Mouse (Mus musculus) cerebellum, adult 2 months (tissue): Measurements from ENCODE around the gene Ciao2a. TPM values are rescaled to one million over a fixed set of nuclear protein-coding genes. Genes with fewer than 3 reads are reported as not detected.

Experiments
- DNase-seq, 2 experiments: peaks; one replicate each; pipeline ENCODE4 v3.0.0; 2021
- H3K27ac ChIP-seq: fragments of 200-500 bp; 2 replicates; pipeline ENCODE4 v1.5.1; 2012; ENCODE audit warnings: low read length, control low read depth, inconsistent platforms; ENCODE audit not compliant: insufficient read depth
- H3K27me3 ChIP-seq: fragments of 200-500 bp; 2 replicates; pipeline ENCODE4 v1.6.1; 2012; ENCODE audit warnings: inconsistent platforms, mild to moderate bottlenecking, low read length, moderate library complexity; ENCODE audit not compliant: control insufficient read depth, insufficient read depth
- H3K4me1 ChIP-seq: fragments of 200-500 bp; 2 replicates; pipeline ENCODE4 v1.6.1; 2011; ENCODE audit warnings: low read length; ENCODE audit not compliant: control insufficient read depth, insufficient read depth
- H3K4me3 ChIP-seq: fragments of 200-500 bp; replicated peaks from 2 replicates; pipeline ENCODE3; 2011; ENCODE audit warnings: mild to moderate bottlenecking, low read depth, low read length, control low read depth; ENCODE audit not compliant: insufficient read depth
- CTCF ChIP-seq: fragments of 200-500 bp; IDR thresholded peaks from 2 replicates; pipeline ENCODE4 v1.5.1; 2011; ENCODE audit warnings: low read depth, mild to moderate bottlenecking, control low read depth, low read length, moderate library complexity, borderline replicate concordance; ENCODE audit not compliant: insufficient read depth
- POLR2A ChIP-seq: fragments of 200-500 bp; IDR thresholded peaks from 2 replicates; pipeline ENCODE4 v1.6.1; 2011; ENCODE audit warnings: low read length, control low read depth, borderline replicate concordance; ENCODE audit not compliant: insufficient read depth
- WGBS: fragments of 180-500 bp; shearing (Covaris S2); methylation state at CpG from one replicate; pipeline ENCODE4 v1.1.7; 2018; 5-methylcytosine and 5-hydroxymethylcytosine counted together
- polyA plus RNA-seq: library from polyadenylated mRNA; depleted of rRNA; stranded (reverse); fragments of >200 nt; gene quantifications from 2 replicates; pipeline ENCODE4 v1.2.3, GENCODE M21; 2012

The Ciao2a gene
- polyA plus RNA-seq, 1 experiment, result 25.9 TPM

GRCm38 (mm10) chr9:66170506-66170905 is 44.1 kb downstream of the Ciao2a start:
- 56% methylated on average over 5 of the region's 5 CpGs for WGBS
- DNase-seq, result no peak
- no peak for TF ChIP-seq POLR2A
- Histone ChIP-seq H3K4me3 (no peak overlapping the region), H3K27me3 (no peaks in the 10 kb centered on the region), H3K4me1 (no peaks in the 10 kb centered on the region), H3K27ac (no peak overlapping the region)

GRCm38 (mm10) chr9:66171275-66171921 is 45.0 kb downstream of the Ciao2a start:
- DNase-seq, result no peak
- WGBS, result 73% methylated on average over 12 of the region's 12 CpGs
- no peaks in the 10 kb centered on the region for H3K4me1 ChIP-seq
- H3K27me3 ChIP-seq, result no peaks in the 10 kb centered on the region
- no peak for TF ChIP-seq CTCF
- TF ChIP-seq POLR2A, result no peak
- no peak overlapping the region for H3K27ac ChIP-seq
- no peak overlapping the region for H3K4me3 ChIP-seq

- DNase-seq, result no peak
Observed at GRCm38 (mm10) chr9:66173316-66173855, 47.0 kb downstream of the Ciao2a start.

GRCm38 (mm10) chr9:66174985-66175384 is 48.6 kb downstream of the Ciao2a start:
- WGBS, result 86% methylated on average over 3 of the region's 3 CpGs
- H3K4me3 ChIP-seq, result no peak overlapping the region
- DNase-seq, result no peak
- no peak overlapping the region for H3K27ac ChIP-seq
- TF ChIP-seq POLR2A (no peak), CTCF (no peak)
- H3K4me1 ChIP-seq, result no peaks in the 10 kb centered on the region
- H3K27me3 ChIP-seq, result no peaks in the 10 kb centered on the region

More at GRCm38 (mm10) chr9:66173316-66173855, 47.0 kb downstream of the Ciao2a start:
- H3K4me3 ChIP-seq, result no peak overlapping the region
- no peak for TF ChIP-seq POLR2A
- no peak for TF ChIP-seq CTCF
- WGBS, result 98% methylated on average over 5 of the region's 5 CpGs
- no peaks in the 10 kb centered on the region for H3K27me3 ChIP-seq
- H3K27ac ChIP-seq, result no peak overlapping the region
- no peaks in the 10 kb centered on the region for H3K4me1 ChIP-seq

- no peak for TF ChIP-seq POLR2A
- no peak for DNase-seq
- no peaks in the 10 kb centered on the region for H3K27me3 ChIP-seq
- no peak overlapping the region for H3K27ac ChIP-seq
- H3K4me1 ChIP-seq, result no peaks in the 10 kb centered on the region
- WGBS, result 63% methylated on average over 1 of the region's 1 CpGs
- H3K4me3 ChIP-seq, result no peak overlapping the region
Observed at GRCm38 (mm10) chr9:66177975-66178374, 51.6 kb downstream of the Ciao2a start.

GRCm38 (mm10) chr9:66179795-66180194 is 53.4 kb downstream of the Ciao2a start:
- 62% methylated on average over 6 of the region's 6 CpGs for WGBS

GRCm38 (mm10) chr9:66181126-66181825 is 54.9 kb downstream of the Ciao2a start:
- no peak overlapping the region for H3K27ac ChIP-seq
- H3K27me3 ChIP-seq, result no peaks in the 10 kb centered on the region
- H3K4me3 ChIP-seq, result no peak overlapping the region
- 95% methylated on average over 4 of the region's 4 CpGs for WGBS
- TF ChIP-seq CTCF (no peak), POLR2A (no peak)
- 0 out of 2 replicates have a peak, but pooled peaks cover 3% of the 10 kb centered on the region for H3K4me1 ChIP-seq
- no peak for DNase-seq

More at GRCm38 (mm10) chr9:66179795-66180194, 53.4 kb downstream of the Ciao2a start:
- H3K4me1 ChIP-seq, result 0 out of 2 replicates have a peak, but pooled peaks cover 2% of the 10 kb centered on the region
- DNase-seq, result no peak
- TF ChIP-seq CTCF (no peak), POLR2A (no peak)
- H3K4me3 ChIP-seq, result no peak overlapping the region
- no peaks in the 10 kb centered on the region for H3K27me3 ChIP-seq
- H3K27ac ChIP-seq, result no peak overlapping the region

- H3K4me1 ChIP-seq, result 0 out of 2 replicates have a peak, but pooled peaks cover 3% of the 10 kb centered on the region
- no peak overlapping the region for H3K27ac ChIP-seq
- DNase-seq, result no peak
- WGBS, result 85% methylated on average over 11 of the region's 11 CpGs
- TF ChIP-seq POLR2A (no peak), CTCF (no peak)
- no peak overlapping the region for H3K4me3 ChIP-seq
- H3K27me3 ChIP-seq, result no peaks in the 10 kb centered on the region
Observed at GRCm38 (mm10) chr9:66181826-66182678, 55.6 kb downstream of the Ciao2a start.
